Mouse (Mus musculus): ENCODE results near the gene Ppfia4. TPM values are rescaled to one million over a fixed set of nuclear protein-coding genes. Genes with fewer than 3 reads are reported as not detected.

Gene Ppfia4
- total RNA-seq, 1 experiment: 14.1 TPM

- peaks cover 65% of the 10 kb centered on the region for H3K36me3 ChIP-seq (ENCODE audit: control insufficient read depth, insufficient read depth, low read length, poor library complexity, severe bottlenecking)
- DNase-seq (ENCODE audit: low read depth, low spot score): no peak
- no peak overlapping the region for H3K27ac ChIP-seq (ENCODE audit: insufficient read depth, low read depth, low read length, poor library complexity, severe bottlenecking)
- no peak overlapping the region for H3K9ac ChIP-seq (ENCODE audit: insufficient read depth, low read depth, low read length, poor library complexity, severe bottlenecking)
- in situ Hi-C loops (cut with MboI; ENCODE audit: low sequenced_read_pairs in 2 of 2, unreplicated experiment in 2 of 2): no loop called here
- no peaks in the 10 kb centered on the region; a peak in 1 of 4 replicates for H3K4me1 ChIP-seq (ENCODE audit: control insufficient read depth in 2 of 2, insufficient read depth in 2 of 2, low read length in 2 of 2, poor library complexity in 1 of 2)
- H3K4me3 ChIP-seq (ENCODE audit: insufficient read depth in 1 of 2, low read depth in 1 of 2, low read length in 2 of 2, poor library complexity in 1 of 2, severe bottlenecking in 1 of 2): no peak overlapping the region
- no peaks in the 10 kb centered on the region for H3K9me3 ChIP-seq (ENCODE audit: control insufficient read depth, insufficient read depth, low read depth, low read length)
- TF ChIP-seq ZC3H11A (IDR thresholded peaks at IDR 0.05; ENCODE audit: borderline replicate concordance, low read depth, low read length): no peak
- TF ChIP-seq HCFC1 (IDR thresholded peaks at IDR 0.05; ENCODE audit: borderline replicate concordance, insufficient read depth, low read length): no peak
Observed at GRCm38 (mm10) chr1:134315181-134315580, 17.5 kb downstream of the Ppfia4 start.

GRCm38 (mm10) chr1:134311760-134312159 is 21.0 kb downstream of the Ppfia4 start:
- no peaks in the 10 kb centered on the region for H3K4me1 ChIP-seq (ENCODE audit: control insufficient read depth in 2 of 2, insufficient read depth in 2 of 2, low read length in 2 of 2, poor library complexity in 1 of 2)
- H3K4me3 ChIP-seq (ENCODE audit: insufficient read depth in 1 of 2, low read depth in 1 of 2, low read length in 2 of 2, poor library complexity in 1 of 2, severe bottlenecking in 1 of 2): no peak overlapping the region
- DNase-seq (ENCODE audit: low read depth, low spot score): no peak
- TF ChIP-seq HCFC1 (IDR thresholded peaks at IDR 0.05; ENCODE audit: borderline replicate concordance, insufficient read depth, low read length) (no peak), ZNF384 (IDR thresholded peaks at IDR 0.05; ENCODE audit: low read depth, low read length) (no peak), MAFK (IDR thresholded peaks at IDR 0.05; ENCODE audit: insufficient read depth, low read depth, low read length) (no peak), ZC3H11A (IDR thresholded peaks at IDR 0.05; ENCODE audit: borderline replicate concordance, low read depth, low read length) (no peak), CHD2 (IDR thresholded peaks at IDR 0.05; ENCODE audit: low read depth, low read length) (no peak)
- in situ Hi-C loops (cut with MboI; ENCODE audit: low sequenced_read_pairs in 2 of 2, unreplicated experiment in 2 of 2): no loop called here
- no peak overlapping the region for H3K9ac ChIP-seq (ENCODE audit: insufficient read depth, low read depth, low read length, poor library complexity, severe bottlenecking)
- H3K9me3 ChIP-seq (ENCODE audit: control insufficient read depth, insufficient read depth, low read depth, low read length): no peaks in the 10 kb centered on the region
- no peak overlapping the region for H3K27ac ChIP-seq (ENCODE audit: insufficient read depth, low read depth, low read length, poor library complexity, severe bottlenecking)
- peaks cover 50% of the 10 kb centered on the region for H3K36me3 ChIP-seq (ENCODE audit: control insufficient read depth, insufficient read depth, low read length, poor library complexity, severe bottlenecking)

GRCm38 (mm10) chr1:134310729-134311128 is 22.0 kb downstream of the Ppfia4 start:
- Histone ChIP-seq H3K27ac (ENCODE audit: insufficient read depth, low read depth, low read length, poor library complexity, severe bottlenecking) (no peak overlapping the region), H3K4me3 (ENCODE audit: insufficient read depth in 1 of 2, low read depth in 1 of 2, low read length in 2 of 2, poor library complexity in 1 of 2, severe bottlenecking in 1 of 2) (no peak overlapping the region), H3K36me3 (ENCODE audit: control insufficient read depth, insufficient read depth, low read length, poor library complexity, severe bottlenecking) (peaks cover 44% of the 10 kb centered on the region), H3K9me3 (ENCODE audit: control insufficient read depth, insufficient read depth, low read depth, low read length) (no peaks in the 10 kb centered on the region), H3K4me1 (ENCODE audit: control insufficient read depth in 2 of 2, insufficient read depth in 2 of 2, low read length in 2 of 2, poor library complexity in 1 of 2) (no peaks in the 10 kb centered on the region), H3K9ac (ENCODE audit: insufficient read depth, low read depth, low read length, poor library complexity, severe bottlenecking) (no peak overlapping the region)
- TF ChIP-seq MAFK (IDR thresholded peaks at IDR 0.05; ENCODE audit: insufficient read depth, low read depth, low read length) (no peak), HCFC1 (IDR thresholded peaks at IDR 0.05; ENCODE audit: borderline replicate concordance, insufficient read depth, low read length) (no peak), ZNF384 (IDR thresholded peaks at IDR 0.05; ENCODE audit: low read depth, low read length) (no peak), CHD2 (IDR thresholded peaks at IDR 0.05; ENCODE audit: low read depth, low read length) (no peak), ZC3H11A (IDR thresholded peaks at IDR 0.05; ENCODE audit: borderline replicate concordance, low read depth, low read length) (no peak)
- no peak for DNase-seq (ENCODE audit: low read depth, low spot score)
- in situ Hi-C loops (cut with MboI; ENCODE audit: low sequenced_read_pairs in 2 of 2, unreplicated experiment in 2 of 2): no loop called here

GRCm38 (mm10) chr1:134310291-134310690 is 22.4 kb downstream of the Ppfia4 start:
- peaks cover 44% of the 10 kb centered on the region for H3K36me3 ChIP-seq (ENCODE audit: control insufficient read depth, insufficient read depth, low read length, poor library complexity, severe bottlenecking)
- no peak overlapping the region for H3K9ac ChIP-seq (ENCODE audit: insufficient read depth, low read depth, low read length, poor library complexity, severe bottlenecking)
- in situ Hi-C loops (cut with MboI; ENCODE audit: low sequenced_read_pairs in 2 of 2, unreplicated experiment in 2 of 2): no loop called here
- H3K9me3 ChIP-seq (ENCODE audit: control insufficient read depth, insufficient read depth, low read depth, low read length): no peaks in the 10 kb centered on the region
- no peak for DNase-seq (ENCODE audit: low read depth, low spot score)
- H3K27ac ChIP-seq (ENCODE audit: insufficient read depth, low read depth, low read length, poor library complexity, severe bottlenecking): no peak overlapping the region
- no peak overlapping the region for H3K4me3 ChIP-seq (ENCODE audit: insufficient read depth in 1 of 2, low read depth in 1 of 2, low read length in 2 of 2, poor library complexity in 1 of 2, severe bottlenecking in 1 of 2)
- TF ChIP-seq MAFK (IDR thresholded peaks at IDR 0.05; ENCODE audit: insufficient read depth, low read depth, low read length) (no peak), ZC3H11A (IDR thresholded peaks at IDR 0.05; ENCODE audit: borderline replicate concordance, low read depth, low read length) (no peak), ZNF384 (IDR thresholded peaks at IDR 0.05; ENCODE audit: low read depth, low read length) (no peak), CHD2 (IDR thresholded peaks at IDR 0.05; ENCODE audit: low read depth, low read length) (no peak), HCFC1 (IDR thresholded peaks at IDR 0.05; ENCODE audit: borderline replicate concordance, insufficient read depth, low read length) (no peak)
- no peaks in the 10 kb centered on the region for H3K4me1 ChIP-seq (ENCODE audit: control insufficient read depth in 2 of 2, insufficient read depth in 2 of 2, low read length in 2 of 2, poor library complexity in 1 of 2)

GRCm38 (mm10) chr1:134307409-134307808 is 25.3 kb downstream of the Ppfia4 start:
- in situ Hi-C loops (cut with MboI; ENCODE audit: low sequenced_read_pairs in 2 of 2, unreplicated experiment in 2 of 2): no loop called here
- Histone ChIP-seq H3K9me3 (ENCODE audit: control insufficient read depth, insufficient read depth, low read depth, low read length) (no peaks in the 10 kb centered on the region), H3K9ac (ENCODE audit: insufficient read depth, low read depth, low read length, poor library complexity, severe bottlenecking) (no peak overlapping the region), H3K4me3 (ENCODE audit: insufficient read depth in 1 of 2, low read depth in 1 of 2, low read length in 2 of 2, poor library complexity in 1 of 2, severe bottlenecking in 1 of 2) (no peak overlapping the region), H3K36me3 (ENCODE audit: control insufficient read depth, insufficient read depth, low read length, poor library complexity, severe bottlenecking) (peaks cover 32% of the 10 kb centered on the region), H3K27ac (ENCODE audit: insufficient read depth, low read depth, low read length, poor library complexity, severe bottlenecking) (no peak overlapping the region), H3K4me1 (ENCODE audit: control insufficient read depth in 2 of 2, insufficient read depth in 2 of 2, low read length in 2 of 2, poor library complexity in 1 of 2) (no peaks in the 10 kb centered on the region)
- TF ChIP-seq MAFK (IDR thresholded peaks at IDR 0.05; ENCODE audit: insufficient read depth, low read depth, low read length): no peak
- no peak for TF ChIP-seq ZC3H11A (IDR thresholded peaks at IDR 0.05; ENCODE audit: borderline replicate concordance, low read depth, low read length)
- TF ChIP-seq CHD2 (IDR thresholded peaks at IDR 0.05; ENCODE audit: low read depth, low read length): no peak
- no peak for TF ChIP-seq ZNF384 (IDR thresholded peaks at IDR 0.05; ENCODE audit: low read depth, low read length)
- TF ChIP-seq HCFC1 (IDR thresholded peaks at IDR 0.05; ENCODE audit: borderline replicate concordance, insufficient read depth, low read length): no peak
- no peak for DNase-seq (ENCODE audit: low read depth, low spot score)

Measured in ES-E14 (cell line).